Mouse (Mus musculus): Measurements from ENCODE around the gene Slc22a17. TPM values are rescaled to one million over a fixed set of nuclear protein-coding genes. Genes with fewer than 3 reads are reported as not detected.

The Slc22a17 gene
- polyA plus RNA-seq, 1 experiment from 2014 or later, result 1.1 TPM

DNA sequence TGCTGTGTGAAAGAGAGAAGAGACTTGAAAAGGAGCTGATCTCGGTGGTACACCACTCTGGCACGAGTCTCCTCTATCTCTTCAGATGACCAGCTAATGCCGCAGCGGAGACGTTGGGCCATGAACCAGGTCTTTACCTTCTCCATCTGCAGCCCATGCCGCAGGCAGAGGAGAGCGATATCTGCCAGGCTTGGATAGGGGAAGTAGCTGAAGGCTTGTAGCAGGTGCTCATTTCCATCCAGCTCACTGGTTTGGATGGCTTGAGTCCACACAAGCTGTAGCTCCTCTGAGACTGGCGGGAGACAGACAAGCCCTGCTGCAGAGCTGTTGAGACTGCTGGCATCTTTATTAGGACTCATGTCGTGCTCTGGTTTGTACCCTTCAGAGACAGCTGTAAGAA, 55.0 kb downstream of the Slc22a17 start:
- no peaks in the 10 kb centered on the region for H3K27me3 ChIP-seq (ENCODE audit: insufficient read depth, low read length)
- H3K4me1 ChIP-seq (ENCODE audit: insufficient read depth), result no peaks in the 10 kb centered on the region
- H3K36me3 ChIP-seq (replicated peaks; ENCODE audit: insufficient read depth, low read length), result peaks cover 9% of the 10 kb centered on the region
- H3K27ac ChIP-seq (ENCODE audit: low read depth), result no peak overlapping the region
- H3K4me2 ChIP-seq (ENCODE audit: low read depth, low read length), result no peak overlapping the region
- H3K4me3 ChIP-seq (ENCODE audit: low read depth, low read length), result no peak overlapping the region
- ATAC-seq (no peak), DNase-seq (no peak)
- 87% methylated on average over 9 of the region's 9 CpGs for WGBS (ENCODE audit: insufficient replicate concordance)
- no peak overlapping the region for H3K9ac ChIP-seq (replicated peaks)
- H3K9me3 ChIP-seq (ENCODE audit: low read length), result no peaks in the 10 kb centered on the region
- no peak for TF ChIP-seq CTCF (IDR thresholded peaks at IDR 0.05; ENCODE audit: low read depth)
- TF ChIP-seq EP300 (IDR thresholded peaks at IDR 0.05; ENCODE audit: low read depth), result no peak

DNA sequence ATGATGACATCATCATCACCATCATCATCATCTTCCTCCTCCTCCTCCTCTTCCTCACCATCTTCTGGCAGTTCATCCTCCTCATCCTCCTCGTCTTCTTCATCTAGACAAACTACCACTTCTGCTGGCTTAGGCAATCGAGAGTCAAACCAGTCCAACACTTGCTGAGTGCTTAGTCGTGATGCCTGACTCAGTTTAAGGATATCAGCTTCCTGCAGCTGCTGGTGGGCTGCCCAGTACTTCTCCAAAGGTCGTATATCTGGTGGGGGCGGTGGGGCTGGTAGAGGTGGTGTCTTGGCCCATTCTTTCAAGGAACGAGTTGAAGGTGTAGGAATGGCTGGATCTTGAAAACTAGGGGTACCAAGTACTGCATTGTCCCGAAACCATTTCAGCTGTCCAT, 56.2 kb downstream of the Slc22a17 start:
- no peak overlapping the region for H3K9ac ChIP-seq (replicated peaks)
- TF ChIP-seq EP300 (IDR thresholded peaks at IDR 0.05; ENCODE audit: low read depth) (no peak), CTCF (IDR thresholded peaks at IDR 0.05; ENCODE audit: low read depth) (no peak)
- DNase-seq (no peak), ATAC-seq (no peak)
- H3K9me3 ChIP-seq (ENCODE audit: low read length), result no peaks in the 10 kb centered on the region
- H3K36me3 ChIP-seq (replicated peaks; ENCODE audit: insufficient read depth, low read length), result peaks cover 9% of the 10 kb centered on the region
- H3K27ac ChIP-seq (ENCODE audit: low read depth), result no peak overlapping the region
- H3K27me3 ChIP-seq (ENCODE audit: insufficient read depth, low read length), result no peaks in the 10 kb centered on the region
- no peak overlapping the region for H3K4me3 ChIP-seq (ENCODE audit: low read depth, low read length)
- H3K4me2 ChIP-seq (ENCODE audit: low read depth, low read length), result no peak overlapping the region
- 61% methylated on average over 7 of the region's 7 CpGs for WGBS (ENCODE audit: insufficient replicate concordance)
- H3K4me1 ChIP-seq (ENCODE audit: insufficient read depth), result no peaks in the 10 kb centered on the region

MicroRNA genes within 50 kb of the gene (microRNA counts, 519-probe panel; counts per million panel counts)
- not detected for microRNA mmu-miR-208a

Small RNA genes within 50 kb of the gene (microRNA-seq; reads per million reads assigned to microRNA genes)
- 4.9 reads per million, percentile 7 among the genes with 10 or more reads in this experiment for gene Mir208a

Other genes with a start within 250 kb of the Slc22a17 start
- 50.9 and 53.3 TPM in 2 replicates for gene 1700123O20Rik, start 226.9 kb downstream of the Slc22a17 start, polyA plus RNA-seq (2015; fragmentation: Nextera tagmentation; extraction: Ambion mirVana)
- 28.4 and 38.0 TPM in 2 replicates for gene Acin1, start 226.2 kb downstream of the Slc22a17 start, polyA plus RNA-seq (2015; fragmentation: Nextera tagmentation; extraction: Ambion mirVana)
- not detected in 2 replicates for gene Gm29776, start 214.3 kb downstream of the Slc22a17 start, polyA plus RNA-seq (2015; fragmentation: Nextera tagmentation; extraction: Ambion mirVana)
- 13.7 and 15.0 TPM in 2 replicates for gene Cebpe, start 201.0 kb downstream of the Slc22a17 start, polyA plus RNA-seq (2015; fragmentation: Nextera tagmentation; extraction: Ambion mirVana)
- gene Slc7a8, start 131.2 kb downstream of the Slc22a17 start, polyA plus RNA-seq (2015; fragmentation: Nextera tagmentation; extraction: Ambion mirVana), result 2.2 and 2.8 TPM in 2 replicates
- gene Rnf212b, start 99.0 kb downstream of the Slc22a17 start, polyA plus RNA-seq (2015; fragmentation: Nextera tagmentation; extraction: Ambion mirVana), result not detected in 2 replicates
- 3.9 and 4.0 TPM in 2 replicates for gene Homez, start 42.2 kb downstream of the Slc22a17 start, polyA plus RNA-seq (2015; fragmentation: Nextera tagmentation; extraction: Ambion mirVana)
- gene Ppp1r3e, start 35.6 kb downstream of the Slc22a17 start, polyA plus RNA-seq (2015; fragmentation: Nextera tagmentation; extraction: Ambion mirVana), result 0.85 and 0.99 TPM in 2 replicates
- gene Bcl2l2, start 29.8 kb downstream of the Slc22a17 start, polyA plus RNA-seq (2015; fragmentation: Nextera tagmentation; extraction: Ambion mirVana), result 1.1 and 1.4 TPM in 2 replicates
- 0.11 and 0.19 TPM in 2 replicates for gene Gm20521, start 29.7 kb downstream of the Slc22a17 start, polyA plus RNA-seq (2015; fragmentation: Nextera tagmentation; extraction: Ambion mirVana)
- 38.2 and 46.6 TPM in 2 replicates for gene Pabpn1, start 20.6 kb downstream of the Slc22a17 start, polyA plus RNA-seq (2015; fragmentation: Nextera tagmentation; extraction: Ambion mirVana)
- 0.21 and 0.26 TPM in 2 replicates for gene Efs, start 13.0 kb upstream of the Slc22a17 start, polyA plus RNA-seq (2015; fragmentation: Nextera tagmentation; extraction: Ambion mirVana)
- gene Il25, start 19.6 kb upstream of the Slc22a17 start, polyA plus RNA-seq (2015; fragmentation: Nextera tagmentation; extraction: Ambion mirVana), result not detected in 2 replicates
- gene Cmtm5, start 23.1 kb upstream of the Slc22a17 start, polyA plus RNA-seq (2015; fragmentation: Nextera tagmentation; extraction: Ambion mirVana), result 0.17 TPM in 1 of 2 replicates, not detected in the other
- gene Myh6, start 53.8 kb upstream of the Slc22a17 start, polyA plus RNA-seq (2015; fragmentation: Nextera tagmentation; extraction: Ambion mirVana), result 0.36 TPM in 2 replicates
- not detected in 2 replicates for gene Gm17428, start 63.8 kb upstream of the Slc22a17 start, polyA plus RNA-seq (2015; fragmentation: Nextera tagmentation; extraction: Ambion mirVana)
- 0.18 and 2.0 TPM in 2 replicates for gene Myh7, start 81.5 kb upstream of the Slc22a17 start, polyA plus RNA-seq (2015; fragmentation: Nextera tagmentation; extraction: Ambion mirVana)
- gene Ngdn, start 102.3 kb upstream of the Slc22a17 start, polyA plus RNA-seq (2015; fragmentation: Nextera tagmentation; extraction: Ambion mirVana), result 30.6 and 32.0 TPM in 2 replicates
- 0.78 and 1.0 TPM in 2 replicates for gene Zfhx2, start 179.2 kb upstream of the Slc22a17 start, polyA plus RNA-seq (2015; fragmentation: Nextera tagmentation; extraction: Ambion mirVana)
- gene Thtpa, start 181.7 kb upstream of the Slc22a17 start, polyA plus RNA-seq (2015; fragmentation: Nextera tagmentation; extraction: Ambion mirVana), result 5.9 and 7.0 TPM in 2 replicates
- 7.8 and 9.6 TPM in 2 replicates for gene Ap1g2, start 193.5 kb upstream of the Slc22a17 start, polyA plus RNA-seq (2015; fragmentation: Nextera tagmentation; extraction: Ambion mirVana)
- not detected in 2 replicates for gene Jph4, start 203.8 kb upstream of the Slc22a17 start, polyA plus RNA-seq (2015; fragmentation: Nextera tagmentation; extraction: Ambion mirVana)

Measured in liver, postnatal 0 days (tissue).